Mouse (Mus musculus): ENCODE results near the gene Ccin. TPM values are rescaled to one million over a fixed set of nuclear protein-coding genes. Genes with fewer than 3 reads are reported as not detected.

Ccin gene
- polyA plus RNA-seq, 1 experiment: not detected

DNA sequence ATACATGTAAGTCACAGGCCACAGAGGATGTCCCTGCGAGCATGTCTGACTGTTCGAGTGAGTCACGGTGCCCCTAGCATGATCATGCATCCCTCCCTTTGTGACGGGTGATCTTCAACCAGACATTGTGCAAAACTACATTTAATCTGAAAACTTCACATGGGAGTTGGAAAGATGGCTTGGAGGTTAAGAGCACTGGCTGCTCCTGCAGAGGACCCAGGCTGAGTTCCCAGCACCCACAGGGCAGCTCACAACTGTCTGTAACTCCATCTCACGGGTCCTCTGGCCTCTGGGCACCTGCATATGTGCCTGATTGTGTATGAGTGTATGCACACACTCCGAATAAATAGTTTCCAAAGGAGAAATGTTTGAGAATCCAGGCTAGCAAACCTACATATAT, 41.0 kb downstream of the Ccin start:
- 92% methylated on average over 6 of the region's 6 CpGs for whole genome bisulfite sequencing
- TF ChIP-seq POLR2A (IDR thresholded peaks at IDR 0.05; ENCODE audit: borderline replicate concordance, control insufficient read depth, low read depth, low read length) (no peak), CTCF (IDR thresholded peaks at IDR 0.05; ENCODE audit: control insufficient read depth, insufficient read depth, low read length) (no peak)
- no peak overlapping the region for H3K4me3 ChIP-seq (replicated peaks; ENCODE audit: control insufficient read depth, low read depth, low read length)
- H3K4me1 ChIP-seq (ENCODE audit: control insufficient read depth, insufficient read depth, low read length): no peaks in the 10 kb centered on the region; the same call in 1 of the 2 replicates
- H3K27ac ChIP-seq (ENCODE audit: control insufficient read depth, insufficient read depth, low read depth, low read length, poor library complexity): no peak overlapping the region

- Histone ChIP-seq H3K4me1 (ENCODE audit: control insufficient read depth, insufficient read depth, low read length) (no peaks in the 10 kb centered on the region; the same call in 1 of the 2 replicates), H3K4me3 (replicated peaks; ENCODE audit: control insufficient read depth, low read depth, low read length) (no peak overlapping the region), H3K27ac (ENCODE audit: control insufficient read depth, insufficient read depth, low read depth, low read length, poor library complexity) (no peak overlapping the region)
- 92% methylated on average over 6 of the region's 6 CpGs for WGBS
- TF ChIP-seq CTCF (IDR thresholded peaks at IDR 0.05; ENCODE audit: control insufficient read depth, insufficient read depth, low read length): no peak
- TF ChIP-seq POLR2A (IDR thresholded peaks at IDR 0.05; ENCODE audit: borderline replicate concordance, control insufficient read depth, low read depth, low read length): no peak
These were observed 42.3 kb downstream of the Ccin start for GRCm38 (mm10) chr4:44025570-44025969.

GRCm38 (mm10) chr4:44028303-44029135, 45.2 kb downstream of the Ccin start:
- TF ChIP-seq CTCF (IDR thresholded peaks at IDR 0.05; ENCODE audit: control insufficient read depth, insufficient read depth, low read length) (no peak), POLR2A (IDR thresholded peaks at IDR 0.05; ENCODE audit: borderline replicate concordance, control insufficient read depth, low read depth, low read length) (no peak)
- Histone ChIP-seq H3K27ac (ENCODE audit: control insufficient read depth, insufficient read depth, low read depth, low read length, poor library complexity) (no peak overlapping the region), H3K4me1 (ENCODE audit: control insufficient read depth, insufficient read depth, low read length) (no peaks in the 10 kb centered on the region; the same call in 1 of the 2 replicates), H3K4me3 (replicated peaks; ENCODE audit: control insufficient read depth, low read depth, low read length) (no peak overlapping the region)
- WGBS: 91% methylated on average over 16 of the region's 16 CpGs

GRCm38 (mm10) chr4:44029661-44030066, 46.4 kb downstream of the Ccin start:
- H3K27ac ChIP-seq (ENCODE audit: control insufficient read depth, insufficient read depth, low read depth, low read length, poor library complexity): no peak overlapping the region
- no peaks in the 10 kb centered on the region for H3K4me1 ChIP-seq (ENCODE audit: control insufficient read depth, insufficient read depth, low read length)
- H3K4me3 ChIP-seq (replicated peaks; ENCODE audit: control insufficient read depth, low read depth, low read length): no peak overlapping the region
- TF ChIP-seq CTCF (IDR thresholded peaks at IDR 0.05; ENCODE audit: control insufficient read depth, insufficient read depth, low read length): no peak
- no peak for TF ChIP-seq POLR2A (IDR thresholded peaks at IDR 0.05; ENCODE audit: borderline replicate concordance, control insufficient read depth, low read depth, low read length)
- 89% methylated on average over 15 of the region's 15 CpGs for WGBS

DNA sequence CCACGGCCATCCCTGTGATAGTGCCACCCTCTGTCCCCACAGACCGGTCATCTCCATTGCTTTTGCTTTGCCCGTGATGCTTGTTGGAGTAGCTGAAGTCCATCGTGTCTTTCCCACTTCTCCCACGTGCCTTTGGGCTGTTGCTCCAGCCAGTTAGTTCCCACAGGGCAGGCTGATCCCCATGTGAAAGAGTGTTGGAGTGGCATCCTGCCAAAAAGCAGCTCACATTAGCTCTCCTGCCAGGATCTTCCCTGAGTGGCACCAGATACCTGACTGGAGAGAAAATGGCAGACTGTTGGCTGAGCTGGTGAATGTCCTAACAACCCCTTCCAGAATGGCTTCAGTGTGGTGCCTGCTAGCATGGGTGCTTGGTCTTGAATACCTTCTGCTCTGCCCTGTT, 48.2 kb downstream of the Ccin start:
- WGBS: 91% methylated on average over 5 of the region's 5 CpGs
- Histone ChIP-seq H3K4me3 (replicated peaks; ENCODE audit: control insufficient read depth, low read depth, low read length) (no peak overlapping the region), H3K4me1 (ENCODE audit: control insufficient read depth, insufficient read depth, low read length) (no peaks in the 10 kb centered on the region; the same call in 1 of the 2 replicates), H3K27ac (ENCODE audit: control insufficient read depth, insufficient read depth, low read depth, low read length, poor library complexity) (no peak overlapping the region)
- no peak for TF ChIP-seq POLR2A (IDR thresholded peaks at IDR 0.05; ENCODE audit: borderline replicate concordance, control insufficient read depth, low read depth, low read length)
- TF ChIP-seq CTCF (IDR thresholded peaks at IDR 0.05; ENCODE audit: control insufficient read depth, insufficient read depth, low read length): no peak

Other genes starting within 250 kb of the Ccin start
- gene Olfr159, start 212.5 kb upstream of the Ccin start, polyA plus RNA-seq (2011; ENCODE audit: insufficient read depth, insufficient read length, low replicate concordance, missing spikeins): not detected in 2 replicates
- not detected in 2 replicates for gene Olfr156, start 159.6 kb upstream of the Ccin start, polyA plus RNA-seq (2011; ENCODE audit: insufficient read depth, insufficient read length, low replicate concordance, missing spikeins)
- 0.68 and 0.82 TPM in 2 replicates for gene Olfr157, start 143.3 kb upstream of the Ccin start, polyA plus RNA-seq (2011; ENCODE audit: insufficient read depth, insufficient read length, low replicate concordance, missing spikeins)
- not detected in 2 replicates for gene Olfr155, start 131.9 kb upstream of the Ccin start, polyA plus RNA-seq (2011; ENCODE audit: insufficient read depth, insufficient read length, low replicate concordance, missing spikeins)
- 1.1 and 2.9 TPM in 2 replicates for gene Reck, start 108.0 kb upstream of the Ccin start, polyA plus RNA-seq (2011; ENCODE audit: insufficient read depth, insufficient read length, low replicate concordance, missing spikeins)
- gene Glipr2, start 26.1 kb upstream of the Ccin start, polyA plus RNA-seq (2011; ENCODE audit: insufficient read depth, insufficient read length, low replicate concordance, missing spikeins): 20.8 and 49.7 TPM in 2 replicates
- 114 and 168 TPM in 2 replicates for gene Clta, start 21.0 kb downstream of the Ccin start, polyA plus RNA-seq (2011; ENCODE audit: insufficient read depth, insufficient read length, low replicate concordance, missing spikeins)
- 8.1 and 13.6 TPM in 2 replicates for gene Gne, start 100.7 kb downstream of the Ccin start, polyA plus RNA-seq (2011; ENCODE audit: insufficient read depth, insufficient read length, low replicate concordance, missing spikeins)